Mouse (Mus musculus): ENCODE results near the gene Stim1.
A peak's percentile ranks its signal among the peaks of the same experiment; 100 is the strongest.

GRCm38 (mm10) chr7:102266401-102267042, 1.1 kb upstream of the Stim1 start:
- TF ChIP-seq CTCF (IDR thresholded peaks at IDR 0.05; ENCODE audit: low read depth) (no peak), EP300 (IDR thresholded peaks at IDR 0.05; ENCODE audit: low read depth) (peak; percentile 69; the same call in 1 of the 2 replicates)

All from liver, postnatal 0 days (tissue).